Mouse (Mus musculus) stomach, postnatal 0 days (tissue): ENCODE data around the gene Mmp14. TPM values are rescaled to one million over a fixed set of nuclear protein-coding genes. Genes with fewer than 3 reads are reported as not detected.

Experiments used
- ATAC-seq: fragments of 200-750 bp; cut with Nextera tagmentation; 2 replicates; pipeline ENCODE4 v1.8.0; 2017; ENCODE audit not compliant: low FRiP score, low TSS enrichment
- DNase-seq: peaks from one replicate; pipeline ENCODE4 v3.0.0-alpha.2; 2016; ENCODE audit warnings: low spot score
- H3K27ac ChIP-seq: fragments of 300-500 bp; sonication (generic); replicated peaks from 2 replicates; pipeline ENCODE4 v1.5.1; 2014; ENCODE audit warnings: mild to moderate bottlenecking, control low read depth
- H3K27me3 ChIP-seq: fragments of 300-500 bp; sonication (generic); 2 replicates; pipeline ENCODE4 v1.6.1; 2014; ENCODE audit warnings: low read length; ENCODE audit not compliant: control insufficient read depth, insufficient read depth
- H3K36me3 ChIP-seq: fragments of 300-500 bp; sonication (generic); 2 replicates; pipeline ENCODE4 v1.6.1; 2014; ENCODE audit warnings: low read length, mixed read lengths; ENCODE audit not compliant: control insufficient read depth, insufficient read depth
- H3K4me1 ChIP-seq: fragments of 300-500 bp; sonication (generic); replicated peaks from 2 replicates; pipeline ENCODE4 v1.6.1; 2014; ENCODE audit warnings: antibody characterized with exemption; ENCODE audit not compliant: control insufficient read depth, insufficient read depth
- H3K4me2 ChIP-seq: fragments of 300-500 bp; sonication (generic); replicated peaks from 2 replicates; pipeline ENCODE4 v1.6.1; 2014; ENCODE audit warnings: low read depth, mild to moderate bottlenecking, control low read depth, moderate library complexity
- H3K4me3 ChIP-seq: fragments of 300-500 bp; sonication (generic); 2 replicates; pipeline ENCODE4 v1.5.1; 2014; ENCODE audit warnings: low read depth, low read length, control low read depth
- H3K9ac ChIP-seq: fragments of 300-500 bp; sonication (generic); 2 replicates; pipeline ENCODE4 v1.6.1; 2014; ENCODE audit warnings: mild to moderate bottlenecking, low read length, control low read depth, mixed read lengths
- H3K9me3 ChIP-seq: fragments of 300-500 bp; sonication (generic); 2 replicates; pipeline ENCODE4 v1.6.1; 2016; ENCODE audit warnings: low read length; ENCODE audit not compliant: control insufficient read depth
- CTCF ChIP-seq: IDR thresholded peaks from 2 replicates; pipeline ENCODE4 v1.5.1; 2016; ENCODE audit warnings: antibody characterized with exemption, low read depth, mild to moderate bottlenecking, moderate library complexity
- EP300 ChIP-seq: optimal IDR thresholded peaks from 2 replicates; pipeline ENCODE3; 2016; ENCODE audit warnings: antibody characterized with exemption
- WGBS: fragments of 180-500 bp; shearing (Covaris S2); extraction: QIAGEN DNeasy Blood & Tissue Kit; methylation state at CpG from one replicate; pipeline ENCODE4 v1.1.7; 2014; 5-methylcytosine and 5-hydroxymethylcytosine counted together
- polyA plus RNA-seq: library from polyadenylated mRNA; unstranded; fragments of >200 nt; fragmentation: Nextera tagmentation; extraction: Ambion mirVana; gene quantifications from 2 replicates; pipeline ENCODE4 v1.2.1, GENCODE M21; 2015

The Mmp14 gene
- polyA plus RNA-seq, 1 experiment from 2014 or later: 63.9 TPM

DNA sequence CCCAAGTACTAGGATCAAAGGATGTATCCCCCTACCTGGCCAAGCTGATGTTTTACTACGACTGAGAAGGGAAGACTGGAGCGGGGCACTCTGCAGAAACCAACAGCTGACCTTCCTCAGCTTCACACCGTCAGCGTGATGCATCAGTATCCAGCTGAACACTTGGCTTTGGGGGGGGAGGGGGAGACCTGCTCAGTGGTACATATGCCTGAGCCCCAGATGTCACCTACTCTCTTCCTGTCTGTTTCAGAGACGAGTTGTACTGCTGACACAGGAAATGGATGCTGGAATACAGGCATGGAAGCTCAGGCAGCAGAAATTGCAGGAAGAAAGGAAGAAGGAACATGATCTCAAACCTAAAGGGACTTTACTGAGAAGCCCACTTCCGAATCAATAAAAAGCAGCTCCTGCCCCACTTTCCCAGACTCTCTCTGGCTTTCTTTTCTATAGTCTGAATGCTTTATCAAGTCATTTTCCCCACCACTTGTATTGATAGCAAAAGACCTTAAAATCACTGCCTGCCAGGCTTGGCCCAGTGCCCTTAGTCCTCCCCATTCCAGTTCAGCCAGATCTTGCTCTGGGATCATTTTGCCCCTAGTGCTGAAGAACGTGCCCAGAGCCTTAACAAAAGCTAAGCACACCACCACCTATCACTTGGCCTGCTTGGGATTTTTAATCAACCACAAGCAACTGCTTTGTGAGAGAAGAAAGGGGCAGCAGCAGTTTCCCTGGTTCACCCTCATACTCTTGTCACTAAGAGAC, 1.9 kb upstream of the Mmp14 start:
- peaks cover 17% of the 10 kb centered on the region for H3K4me1 ChIP-seq
- no peak overlapping the region for H3K4me3 ChIP-seq
- TF ChIP-seq CTCF (no peak), EP300 (no peak)
- H3K27ac ChIP-seq: peak overlapping the region; percentile 98
- DNase-seq (peak; percentile 38), ATAC-seq (no peak)
- no peak overlapping the region for H3K9ac ChIP-seq
- H3K27me3 ChIP-seq: no peaks in the 10 kb centered on the region
- H3K36me3 ChIP-seq: no peaks in the 10 kb centered on the region
- no peaks in the 10 kb centered on the region for H3K9me3 ChIP-seq
- WGBS: 32% methylated on average over 7 of the region's 7 CpGs
- H3K4me2 ChIP-seq: no peak overlapping the region; the same call in 1 of the 2 replicates

- H3K36me3 ChIP-seq: no peaks in the 10 kb centered on the region
- ATAC-seq: no peak
- DNase-seq: no peak
- H3K27ac ChIP-seq: peak overlapping the region; percentile 98
- TF ChIP-seq EP300 (no peak), CTCF (no peak)
- no peaks in the 10 kb centered on the region for H3K27me3 ChIP-seq
- peak overlapping the region; percentile 77 for H3K4me2 ChIP-seq
- peak overlapping the region; percentile 96 for H3K9ac ChIP-seq
- H3K9me3 ChIP-seq: no peaks in the 10 kb centered on the region
- WGBS: 7% methylated on average over 18 of the region's 18 CpGs
- H3K4me3 ChIP-seq: peak overlapping the region; percentile 88
- peaks cover 19% of the 10 kb centered on the region for H3K4me1 ChIP-seq
These were observed 836 bp upstream of the Mmp14 start for GRCm38 (mm10) chr14:54430406-54431145.

- no peaks in the 10 kb centered on the region for H3K9me3 ChIP-seq
- H3K9ac ChIP-seq: peak overlapping the region; percentile 96
- WGBS: 2% methylated on average over 52 of the region's 54 CpGs
- peaks cover 19% of the 10 kb centered on the region for H3K4me1 ChIP-seq
- peak overlapping the region; percentile 88 for H3K4me3 ChIP-seq
- H3K27ac ChIP-seq: peak overlapping the region; percentile 98
- TF ChIP-seq EP300 (no peak), CTCF (peak; percentile 41; the same call in 1 of the 2 replicates)
- ATAC-seq (peak; percentile 19; the same call in 1 of the 2 replicates), DNase-seq (peak; percentile 62)
- H3K27me3 ChIP-seq: no peaks in the 10 kb centered on the region
- peak overlapping the region; percentile 77 for H3K4me2 ChIP-seq
- H3K36me3 ChIP-seq: peaks cover 2% of the 10 kb centered on the region; the same call in 1 of the 2 replicates
These were observed 845 bp downstream of the Mmp14 start for GRCm38 (mm10) chr14:54432078-54432836.

DNA sequence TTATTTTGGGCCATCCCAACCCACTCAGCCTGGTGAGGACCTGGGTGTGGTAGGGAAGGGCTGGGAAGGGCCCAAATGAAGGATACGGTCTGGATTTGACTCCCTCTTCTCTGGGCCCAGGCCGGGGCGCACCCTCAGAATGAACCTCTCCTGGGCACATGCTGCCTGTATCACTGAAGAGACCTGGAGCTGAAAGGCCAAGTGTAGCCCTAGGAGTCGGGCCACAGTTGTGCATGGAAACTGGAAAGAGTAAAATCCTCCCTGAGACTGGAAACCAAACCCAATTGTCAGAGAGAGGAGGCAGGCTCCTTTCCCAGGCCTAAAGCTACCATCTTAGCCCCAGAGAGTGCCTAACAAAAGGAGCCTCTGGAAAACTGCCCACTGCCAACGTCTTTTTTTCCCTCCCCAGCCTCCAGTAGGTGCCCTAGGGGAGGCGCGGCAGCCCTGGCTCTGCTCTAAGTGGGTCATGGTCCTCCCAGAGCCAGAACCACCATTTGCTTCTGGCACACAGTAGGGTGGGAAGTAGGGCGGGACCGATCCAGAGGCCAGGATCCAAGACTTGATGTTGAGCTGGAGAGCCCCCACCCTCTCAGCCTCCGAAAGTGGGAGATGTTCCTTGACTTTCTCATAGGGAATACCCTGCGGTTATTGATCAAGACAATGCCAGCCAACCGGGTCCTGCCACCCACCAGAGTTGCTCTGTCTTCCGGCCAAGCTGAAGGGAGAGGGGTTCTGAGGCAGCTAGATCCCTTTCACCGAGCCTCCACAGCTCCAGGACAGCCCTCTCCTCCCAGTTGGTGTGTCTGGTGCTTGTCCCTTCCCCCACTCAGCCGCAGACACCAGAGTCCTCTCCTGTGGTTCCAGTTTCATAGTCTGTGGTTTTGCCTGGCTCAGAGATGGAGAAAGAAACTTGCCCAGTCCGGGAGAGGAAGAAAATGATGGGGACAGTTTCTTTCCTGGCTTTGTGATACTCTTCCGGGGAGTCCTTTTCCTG, 1.7 kb downstream of the Mmp14 start:
- DNase-seq (no peak), ATAC-seq (no peak)
- peaks cover 19% of the 10 kb centered on the region for H3K4me1 ChIP-seq
- TF ChIP-seq CTCF: no peak
- TF ChIP-seq EP300: no peak
- H3K4me3 ChIP-seq: peak overlapping the region; percentile 88
- peak overlapping the region; percentile 98 for H3K27ac ChIP-seq
- H3K36me3 ChIP-seq: peaks cover 5% of the 10 kb centered on the region; the same call in 1 of the 2 replicates
- no peaks in the 10 kb centered on the region for H3K9me3 ChIP-seq
- H3K27me3 ChIP-seq: no peaks in the 10 kb centered on the region
- 20% methylated on average over 17 of the region's 17 CpGs for WGBS
- H3K9ac ChIP-seq: peak overlapping the region; percentile 96
- H3K4me2 ChIP-seq: peak overlapping the region; percentile 77
